Mouse (Mus musculus): ENCODE measurements around the gene Elane. TPM values are rescaled to one million over a fixed set of nuclear protein-coding genes. Genes with fewer than 3 reads are reported as not detected.

Elane gene
- total and polyA plus RNA-seq, 3 experiments = 0.07 TPM; not detected in 2

DNA sequence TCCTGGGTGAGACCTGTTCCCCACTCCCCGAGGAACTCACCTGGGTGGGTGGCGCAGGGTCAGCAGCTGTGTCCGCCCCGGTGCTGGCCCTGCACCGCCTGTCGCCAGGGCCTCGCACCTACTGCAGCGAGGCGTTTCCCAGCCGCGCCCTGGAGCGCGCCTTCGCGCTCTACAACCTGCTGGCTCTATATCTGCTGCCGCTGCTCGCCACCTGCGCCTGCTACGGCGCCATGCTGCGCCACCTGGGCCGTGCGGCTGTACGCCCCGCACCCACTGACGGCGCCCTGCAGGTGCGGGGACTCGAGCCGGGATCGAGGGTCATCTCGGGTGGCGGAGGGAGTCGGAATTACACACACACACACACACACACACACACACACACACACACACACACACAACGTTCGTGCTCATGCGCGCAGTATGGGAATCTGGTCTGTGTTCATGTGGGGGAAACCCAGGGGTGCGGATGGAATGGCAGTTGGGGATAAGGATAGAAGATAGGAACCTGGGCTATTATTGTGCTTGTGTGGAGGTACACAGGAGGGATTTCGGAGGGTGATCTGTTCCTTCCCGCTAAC lies 35.0 kb downstream of the Elane start, which contains the start of gene R3hdm4:
TSS of gene R3hdm4 (minus strand) at position 251 of the 578 bp plus-strand sequence.
- H3K4me1 ChIP-seq (ENCODE audit: control insufficient read depth in 1 of 2, insufficient read depth in 2 of 2, low read length in 2 of 2) = peaks cover 5 to 6% of the 10 kb centered on the region in 2 experiments
- peaks cover 14% of the 10 kb centered on the region for H3K79me2 ChIP-seq (ENCODE audit: control insufficient read depth, insufficient read depth, low read length, poor library complexity)
- H3K4me3 ChIP-seq (ENCODE audit: control insufficient read depth in 1 of 2, insufficient read depth in 1 of 2, low read depth in 2 of 2, low read length in 2 of 2) = no peak within 1 kb of the TSS
- no peak for DNase-seq (ENCODE audit: low read depth, low spot score)
- H3K27ac ChIP-seq (ENCODE audit: control insufficient read depth, low read depth, low read length) = no peak within 1 kb of the TSS
- no peak within 1 kb of the TSS for H3K9ac ChIP-seq (ENCODE audit: control insufficient read depth, low read depth, low read length, poor library complexity, severe bottlenecking)
- TF ChIP-seq NELFE (IDR thresholded peaks at IDR 0.05; ENCODE audit: low read depth, low read length) (no peak), MXI1 (IDR thresholded peaks at IDR 0.05; ENCODE audit: low read depth, low read length) (no peak), MEF2A (IDR thresholded peaks at IDR 0.05; ENCODE audit: extremely low read depth, insufficient replicate concordance, low read depth, low read length, poor library complexity, severe bottlenecking) (no peak), GABPA (IDR thresholded peaks at IDR 0.05; ENCODE audit: low read depth, low read length) (no peak), ZKSCAN1 (IDR thresholded peaks at IDR 0.05; ENCODE audit: low read depth, low read length) (no peak), KAT2A (conservative IDR thresholded peaks at IDR 0.05; ENCODE audit: low read depth, low read length) (no peak), ETS1 (IDR thresholded peaks at IDR 0.05; ENCODE audit: low read depth, low read length) (no peak), MYC (IDR thresholded peaks at IDR 0.05; ENCODE audit: low read depth, low read length) (no peak)
- no peaks in the 10 kb centered on the region for H3K9me3 ChIP-seq (replicated peaks; ENCODE audit: insufficient read depth, low read length)
- no peaks in the 10 kb centered on the region; a peak in 2 of 4 replicates for H3K36me3 ChIP-seq (ENCODE audit: control insufficient read depth in 1 of 2, insufficient read depth in 2 of 2, low read length in 2 of 2)
- no peaks in the 10 kb centered on the region for H3K27me3 ChIP-seq (ENCODE audit: control insufficient read depth in 1 of 2, insufficient read depth in 2 of 2, low read length in 2 of 2)

GRCm38 (mm10) chr10:79921572-79921971 lies 35.5 kb downstream of the Elane start:
- Histone ChIP-seq H3K36me3 (ENCODE audit: control insufficient read depth in 1 of 2, insufficient read depth in 2 of 2, low read length in 2 of 2) (no peaks in the 10 kb centered on the region; a peak in 2 of 4 replicates), H3K27ac (ENCODE audit: control insufficient read depth, low read depth, low read length) (no peak overlapping the region), H3K79me2 (ENCODE audit: control insufficient read depth, insufficient read depth, low read length, poor library complexity) (peaks cover 9% of the 10 kb centered on the region), H3K9me3 (replicated peaks; ENCODE audit: insufficient read depth, low read length) (no peaks in the 10 kb centered on the region), H3K4me3 (ENCODE audit: control insufficient read depth in 1 of 2, insufficient read depth in 1 of 2, low read depth in 2 of 2, low read length in 2 of 2) (no peak overlapping the region), H3K27me3 (ENCODE audit: control insufficient read depth in 1 of 2, insufficient read depth in 2 of 2, low read length in 2 of 2) (no peaks in the 10 kb centered on the region), H3K9ac (ENCODE audit: control insufficient read depth, low read depth, low read length, poor library complexity, severe bottlenecking) (no peak overlapping the region), H3K4me1 (ENCODE audit: control insufficient read depth in 1 of 2, insufficient read depth in 2 of 2, low read length in 2 of 2) (peaks cover 5 to 6% of the 10 kb centered on the region in 2 experiments; a peak in 3 of 4 replicates)
- no peak for DNase-seq (ENCODE audit: low read depth, low spot score)
- TF ChIP-seq ETS1 (IDR thresholded peaks at IDR 0.05; ENCODE audit: low read depth, low read length) (no peak), MYB (IDR thresholded peaks at IDR 0.05; ENCODE audit: low read depth, low read length) (no peak), POLR2A (IDR thresholded peaks at IDR 0.05; ENCODE audit: control insufficient read depth in 1 of 2, insufficient read depth in 1 of 2, low read depth in 1 of 2, low read length in 2 of 2, poor library complexity in 1 of 2) (no peak), TAL1 (IDR thresholded peaks at IDR 0.05; ENCODE audit: low read length) (no peak), RCOR1 (IDR thresholded peaks at IDR 0.05; ENCODE audit: low read depth, low read length) (no peak), POLR2AphosphoS2 (IDR thresholded peaks at IDR 0.05; ENCODE audit: low read length) (no peak), MAZ (IDR thresholded peaks at IDR 0.05; ENCODE audit: low read depth, low read length) (no peak), KAT2A (conservative IDR thresholded peaks at IDR 0.05; ENCODE audit: low read depth, low read length) (no peak), GABPA (IDR thresholded peaks at IDR 0.05; ENCODE audit: low read depth, low read length) (no peak), POLR2AphosphoS5 (IDR thresholded peaks at IDR 0.05; ENCODE audit: borderline replicate concordance, low read depth, low read length) (no peak), USF1 (IDR thresholded peaks at IDR 0.05; ENCODE audit: low read depth, low read length) (no peak)
